Mouse (Mus musculus) stomach, postnatal 0 days (tissue): Measurements from ENCODE around the gene Tmem41b.
A peak's percentile ranks its signal among the peaks of the same experiment; 100 is the strongest.

ENCODE experiments used
- CTCF ChIP-seq: IDR thresholded peaks from 2 replicates; pipeline ENCODE4 v1.5.1; 2016; ENCODE audit warnings: antibody characterized with exemption, low read depth, mild to moderate bottlenecking, moderate library complexity
- EP300 ChIP-seq: optimal IDR thresholded peaks from 2 replicates; pipeline ENCODE3; 2016; ENCODE audit warnings: antibody characterized with exemption

- TF ChIP-seq CTCF: peak; percentile 59
- no peak for TF ChIP-seq EP300
These were observed 17.7 kb downstream of the Tmem41b start for GRCm38 (mm10) chr7:109968924-109969450.
